Mouse (Mus musculus): ENCODE measurements at regions not wholly inside any gene's neighbourhood (a gene's known extent, or its start where the extent isn't known, plus 50 kb on each side); places are given as distances from the start of the nearest gene placed in this dataset.
"Not testable (repeated sequence)": the region's sequence is repeated elsewhere in the genome, so short reads cannot be mapped to it uniquely, and the experiment has no call there.

- no peak for DNase-seq
These were observed 191.8 kb upstream of the Fmr1 start for GRCm38 (mm10) chrX:68486585-68486984.

DNA sequence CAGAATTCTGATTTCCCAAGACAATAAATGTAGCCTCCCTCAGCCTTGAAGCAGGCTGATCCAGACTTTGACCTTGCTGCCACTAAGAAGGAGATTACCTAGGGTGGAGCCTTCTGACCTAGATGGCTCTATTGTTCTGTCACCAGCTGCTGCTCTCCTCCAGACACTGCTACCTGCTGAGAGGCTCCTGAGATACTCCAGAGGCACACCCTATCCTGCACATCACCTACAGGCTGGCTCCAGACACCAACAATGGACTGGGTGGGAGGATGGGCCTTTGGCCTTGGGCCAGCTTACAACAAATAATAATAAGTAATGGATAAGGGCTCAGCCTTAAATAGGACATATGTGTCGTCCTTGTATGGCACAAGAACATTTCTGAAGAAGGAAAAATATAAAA, 186.3 kb upstream of the Fmr1 start:
- DNase-seq: not testable (repeated sequence)

GRCm38 (mm10) chrX:68494398-68495143, 183.8 kb upstream of the Fmr1 start:
- no peak for DNase-seq

GRCm38 (mm10) chrX:68495144-68495493, 183.2 kb upstream of the Fmr1 start:
- DNase-seq: no peak

DNA sequence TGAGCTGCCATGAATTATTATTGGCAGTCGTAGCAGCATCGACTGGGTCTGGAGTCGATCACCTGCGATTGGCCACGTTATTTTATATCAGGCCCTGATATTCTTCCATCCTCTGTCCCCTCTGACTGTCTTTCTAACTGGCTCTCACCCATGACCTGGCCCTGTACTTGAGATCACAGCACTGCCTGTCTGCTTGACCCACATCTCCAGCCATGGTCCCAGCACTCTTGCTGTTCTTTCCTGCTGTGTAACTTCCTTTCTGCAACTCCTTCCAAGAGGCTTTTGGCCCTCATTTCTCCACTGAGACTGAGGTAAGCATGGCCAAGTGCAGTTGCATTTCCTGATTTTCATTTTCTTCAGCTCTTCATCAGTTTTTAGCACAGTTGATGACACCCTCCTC, 182.6 kb upstream of the Fmr1 start:
- no peak for DNase-seq

DNA sequence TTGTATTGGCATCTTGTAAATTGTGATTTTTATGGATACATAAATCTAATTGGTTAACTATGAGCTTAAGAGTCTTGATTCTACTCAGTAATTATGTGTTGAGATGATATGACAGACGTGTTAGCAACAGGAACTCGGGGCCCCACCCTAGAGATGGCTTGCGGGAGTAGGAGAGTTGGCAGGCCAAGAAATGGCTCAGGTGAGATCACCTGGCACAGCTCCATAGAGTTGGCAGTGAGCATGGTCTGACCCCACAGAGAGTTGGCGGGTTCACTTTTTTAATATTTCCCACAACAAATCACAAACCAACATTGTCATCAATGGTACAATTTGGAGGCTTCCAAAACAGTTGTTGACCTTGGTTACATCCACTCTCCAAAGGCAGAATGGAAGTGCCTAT, 180.5 kb upstream of the Fmr1 start:
- DNase-seq: no peak

- no peak for DNase-seq
These were observed 175.4 kb upstream of the Fmr1 start for GRCm38 (mm10) chrX:68502938-68503337.

GRCm38 (mm10) chrX:68507664-68508063, 170.7 kb upstream of the Fmr1 start:
- DNase-seq: no peak

- DNase-seq: no peak
These were observed 166.1 kb upstream of the Fmr1 start for GRCm38 (mm10) chrX:68512213-68512766.

- no peak for DNase-seq
These were observed 131.8 kb upstream of the Fmr1 start for GRCm38 (mm10) chrX:68546561-68546960.

DNA sequence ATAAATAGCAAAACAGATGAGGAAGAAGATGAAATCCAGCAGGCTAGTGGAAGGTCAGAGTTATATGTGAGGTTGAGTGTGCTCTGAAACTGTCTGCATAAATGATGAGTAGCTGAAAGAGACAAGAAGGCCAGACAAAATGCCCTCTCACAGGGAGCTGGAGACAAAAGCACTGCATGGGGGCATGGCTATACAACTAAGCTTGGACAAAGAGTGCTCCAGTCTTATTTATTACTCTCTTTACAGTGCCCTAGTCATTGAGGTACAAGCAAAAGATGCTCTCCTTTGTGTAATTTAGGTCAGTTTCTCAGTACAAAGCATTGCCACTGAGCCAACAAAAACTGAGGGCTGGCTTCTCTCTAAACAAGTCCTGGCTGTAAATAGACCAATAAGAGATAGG, 124.3 kb upstream of the Fmr1 start:
- DNase-seq: no peak

DNA sequence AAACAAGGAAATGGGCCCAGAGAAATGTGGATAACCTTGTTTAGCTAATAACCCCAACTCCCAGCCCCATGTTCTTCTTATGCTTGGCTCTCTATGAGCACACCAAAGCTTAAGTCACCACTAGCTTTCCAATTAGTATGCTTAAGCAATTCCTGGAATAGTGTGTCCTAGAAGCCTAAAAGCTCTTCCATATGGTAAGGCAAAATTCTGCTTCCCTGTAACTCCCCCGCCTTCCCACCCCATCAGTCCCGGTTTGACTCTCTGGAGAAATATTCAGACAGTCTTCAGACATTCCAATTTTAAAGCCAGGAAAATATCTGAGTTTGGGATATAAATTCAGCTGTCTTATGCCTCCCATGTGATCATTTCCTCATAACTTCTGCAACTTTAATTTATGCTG, 120.6 kb upstream of the Fmr1 start:
- no peak for DNase-seq

- DNase-seq: peak; percentile 1 to 17
These were observed 93.1 kb upstream of the Fmr1 start for GRCm38 (mm10) chrX:68585246-68585645.

GRCm38 (mm10) chrX:68622141-68622540, 56.2 kb upstream of the Fmr1 start:
- no peak for DNase-seq

All from kidney, adult 8-10 months (tissue).